Mouse (Mus musculus) forebrain, embryonic 11.5 days (tissue): ENCODE measurements at regions not wholly inside any gene's neighbourhood (a gene's known extent, or its start where the extent isn't known, plus 50 kb on each side); places are given as distances from the start of the nearest gene placed in this dataset.

ENCODE experiments used
- ATAC-seq: fragments of 200-750 bp; cut with Nextera tagmentation; replicated peaks from 2 replicates; pipeline ENCODE4 v1.8.0; 2017; ENCODE audit warnings: moderate TSS enrichment; ENCODE audit not compliant: low FRiP score
- DNase-seq: peaks from one replicate; pipeline ENCODE4 v3.0.0-alpha.2; 2017; ENCODE audit warnings: low spot score
- H3K27ac ChIP-seq: fragments of 300-500 bp; sonication (generic); 2 replicates; pipeline ENCODE4 v1.5.1; 2014; ENCODE audit warnings: low read depth, low read length
- H3K27me3 ChIP-seq: fragments of 300-500 bp; sonication (generic); 2 replicates; pipeline ENCODE4 v1.6.1; 2014; ENCODE audit warnings: mild to moderate bottlenecking, low read length, mixed read lengths; ENCODE audit not compliant: control insufficient read depth, insufficient read depth
- H3K36me3 ChIP-seq: fragments of 300-500 bp; sonication (generic); 2 replicates; pipeline ENCODE4 v1.6.1; 2014; ENCODE audit warnings: mild to moderate bottlenecking, low read length, moderate library complexity, mixed read lengths; ENCODE audit not compliant: control insufficient read depth, insufficient read depth
- H3K4me1 ChIP-seq: fragments of 300-500 bp; sonication (generic); replicated peaks from 2 replicates; pipeline ENCODE4 v1.6.1; 2014; ENCODE audit warnings: low read length, mixed read lengths; ENCODE audit not compliant: control insufficient read depth, insufficient read depth
- H3K4me2 ChIP-seq: fragments of 300-500 bp; sonication (generic); 2 replicates; pipeline ENCODE4 v1.6.1; 2014; ENCODE audit warnings: low read depth, mild to moderate bottlenecking, low read length, moderate library complexity, mixed read lengths; ENCODE audit not compliant: severe bottlenecking
- H3K4me3 ChIP-seq: fragments of 300-500 bp; sonication (generic); 2 replicates; pipeline ENCODE4 v1.5.1; 2014; ENCODE audit warnings: low read depth, low read length
- H3K9ac ChIP-seq: fragments of 300-500 bp; sonication (generic); 2 replicates; pipeline ENCODE4 v1.6.1; 2014; ENCODE audit warnings: low read length
- H3K9me3 ChIP-seq: fragments of 300-500 bp; sonication (generic); 2 replicates; pipeline ENCODE4 v1.6.1; 2016; ENCODE audit warnings: low read length, mixed read lengths; ENCODE audit not compliant: control insufficient read depth
- WGBS: fragments of 180-500 bp; shearing (Covaris S2); extraction: QIAGEN DNeasy Blood & Tissue Kit; methylation state at CpG from one replicate; pipeline ENCODE4 v1.1.7; 2014; 5-methylcytosine and 5-hydroxymethylcytosine counted together

DNA sequence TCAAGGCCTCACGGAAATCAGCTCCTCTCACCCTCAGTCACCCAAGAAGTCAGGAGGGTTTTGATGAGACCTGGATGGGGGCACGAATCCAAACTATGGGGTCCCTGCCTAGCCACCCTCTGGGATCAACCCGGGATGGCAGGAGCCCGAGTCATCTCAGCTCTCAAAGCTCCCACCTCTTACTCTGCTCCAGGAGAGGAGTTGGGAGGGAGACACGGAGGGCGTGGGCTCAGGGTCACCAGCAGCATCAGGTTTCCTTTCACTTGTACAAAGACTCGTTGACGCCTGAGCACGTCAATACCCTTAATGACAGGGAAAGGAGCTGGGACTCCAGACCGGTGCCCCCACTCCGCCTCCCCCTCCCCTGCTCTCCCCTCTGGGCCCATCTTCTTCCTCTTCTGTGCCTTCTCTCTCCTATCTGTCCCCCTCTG, 60.8 kb upstream of the Casz1 start:
- Histone ChIP-seq H3K27ac (no peak overlapping the region), H3K9me3 (no peaks in the 10 kb centered on the region), H3K27me3 (peaks cover 10% of the 10 kb centered on the region; the same call in 1 of the 2 replicates), H3K4me1 (peaks cover 12% of the 10 kb centered on the region), H3K36me3 (no peaks in the 10 kb centered on the region), H3K4me2 (peak overlapping the region; percentile 94; the same call in 1 of the 2 replicates), H3K9ac (peak overlapping the region; percentile 58; the same call in 1 of the 2 replicates), H3K4me3 (no peak overlapping the region)
- DNase-seq (no peak), ATAC-seq (0 out of 2 replicates have a peak, but pooled peaks have one; percentile 9)
- WGBS, result 12% methylated on average over 11 of the region's 11 CpGs

GRCm38 (mm10) chr4:148744053-148744452, 60.2 kb upstream of the Casz1 start:
- Histone ChIP-seq H3K4me3 (no peak overlapping the region), H3K27ac (no peak overlapping the region), H3K27me3 (peaks cover 10% of the 10 kb centered on the region; the same call in 1 of the 2 replicates), H3K4me1 (peaks cover 10% of the 10 kb centered on the region), H3K9me3 (no peaks in the 10 kb centered on the region), H3K4me2 (no peak overlapping the region), H3K36me3 (no peaks in the 10 kb centered on the region), H3K9ac (no peak overlapping the region)
- 45% methylated on average over 8 of the region's 8 CpGs for WGBS
- ATAC-seq (no peak), DNase-seq (no peak)

DNA sequence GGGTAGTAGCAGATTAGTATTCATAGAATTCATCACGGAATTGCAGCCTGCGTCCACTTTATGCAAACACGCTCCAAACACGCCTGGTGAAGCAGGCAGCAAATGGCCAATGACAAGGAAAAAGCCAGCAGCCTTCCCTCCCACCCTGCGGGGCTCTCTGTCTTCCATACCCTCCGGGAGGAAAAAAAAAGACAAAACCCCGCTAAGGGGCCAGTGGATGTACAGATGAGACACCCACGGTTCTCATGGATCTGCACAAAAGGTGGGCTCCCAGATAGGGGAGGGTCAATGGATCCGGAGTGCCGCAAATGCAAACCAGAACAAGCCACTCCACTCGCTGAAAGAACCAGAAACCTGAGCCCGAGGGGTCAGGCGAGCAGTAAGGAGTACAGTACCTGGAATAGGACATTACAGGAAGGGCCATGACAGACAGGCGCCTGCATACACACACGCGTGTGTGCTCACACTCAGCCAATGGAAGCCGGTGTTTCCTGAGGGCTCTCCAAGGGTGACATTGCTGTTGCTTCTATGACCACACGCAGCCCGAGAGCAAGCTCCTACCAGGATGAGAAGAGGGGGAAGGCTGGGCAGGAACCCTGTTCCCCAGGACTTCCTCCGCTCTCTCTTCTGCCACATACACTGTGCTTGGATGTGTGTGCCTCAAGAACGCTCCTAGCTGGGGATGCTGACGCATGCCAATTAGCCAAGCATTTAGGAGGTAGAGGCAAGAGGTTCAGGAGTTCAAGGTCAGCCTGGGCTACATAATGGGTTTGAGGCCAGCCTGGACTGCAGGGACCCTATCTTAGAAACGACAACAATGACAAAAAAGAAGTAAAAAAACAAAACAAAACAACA, 57.5 kb upstream of the Casz1 start:
- peaks cover 7% of the 10 kb centered on the region; the same call in 1 of the 2 replicates for H3K27me3 ChIP-seq
- peaks cover 10% of the 10 kb centered on the region for H3K4me1 ChIP-seq
- no peaks in the 10 kb centered on the region for H3K9me3 ChIP-seq
- no peak overlapping the region for H3K9ac ChIP-seq
- DNase-seq, result no peak
- peak overlapping the region; percentile 25; the same call in 1 of the 2 replicates for H3K27ac ChIP-seq
- no peak overlapping the region for H3K4me2 ChIP-seq
- H3K36me3 ChIP-seq, result no peaks in the 10 kb centered on the region
- H3K4me3 ChIP-seq, result no peak overlapping the region
- 49% methylated on average over 23 of the region's 23 CpGs for WGBS
- no peak for ATAC-seq

GRCm38 (mm10) chr4:148747315-148747644, 56.9 kb upstream of the Casz1 start:
- Histone ChIP-seq H3K9me3 (no peaks in the 10 kb centered on the region), H3K36me3 (no peaks in the 10 kb centered on the region), H3K27ac (no peak overlapping the region), H3K27me3 (peaks cover 7% of the 10 kb centered on the region; the same call in 1 of the 2 replicates), H3K4me1 (peaks cover 10% of the 10 kb centered on the region), H3K4me3 (no peak overlapping the region), H3K9ac (no peak overlapping the region), H3K4me2 (no peak overlapping the region)
- no peak for ATAC-seq
- no peak for DNase-seq
- 76% methylated on average over 7 of the region's 7 CpGs for WGBS

DNA sequence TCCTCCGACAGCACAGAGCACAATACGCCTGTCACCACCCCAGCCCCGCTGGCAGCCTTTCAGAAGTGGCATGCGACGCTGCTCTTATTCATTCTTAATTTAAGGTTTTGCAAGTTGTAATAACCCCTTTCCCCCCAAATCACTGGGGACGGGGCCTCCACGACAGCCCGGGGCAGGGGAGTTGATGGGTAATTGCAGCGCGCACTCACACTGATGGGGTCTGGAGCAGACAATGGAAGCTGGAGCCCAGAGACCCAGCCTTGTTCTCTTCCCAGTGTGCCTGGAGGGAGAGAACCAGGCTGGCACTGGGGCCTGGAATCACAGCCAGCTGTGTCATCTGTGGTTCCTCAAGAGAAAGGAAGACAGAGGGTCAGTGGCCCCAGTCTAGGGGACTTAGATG, 54.2 kb upstream of the Casz1 start:
- Histone ChIP-seq H3K4me2 (no peak overlapping the region), H3K4me3 (no peak overlapping the region), H3K27ac (no peak overlapping the region), H3K9ac (no peak overlapping the region; the same call in 1 of the 2 replicates), H3K4me1 (peaks cover 3% of the 10 kb centered on the region; the same call in 1 of the 2 replicates), H3K9me3 (no peaks in the 10 kb centered on the region), H3K36me3 (no peaks in the 10 kb centered on the region), H3K27me3 (no peaks in the 10 kb centered on the region)
- DNase-seq (no peak), ATAC-seq (no peak)
- WGBS, result 76% methylated on average over 10 of the region's 10 CpGs

- 73% methylated on average over 7 of the region's 7 CpGs for WGBS
- DNase-seq (no peak), ATAC-seq (no peak)
- H3K4me3 ChIP-seq, result no peak overlapping the region
- no peaks in the 10 kb centered on the region for H3K9me3 ChIP-seq
- H3K9ac ChIP-seq, result no peak overlapping the region
- H3K4me1 ChIP-seq, result no peaks in the 10 kb centered on the region; the same call in 1 of the 2 replicates
- H3K36me3 ChIP-seq, result no peaks in the 10 kb centered on the region
- H3K4me2 ChIP-seq, result no peak overlapping the region
- H3K27me3 ChIP-seq, result no peaks in the 10 kb centered on the region
- no peak overlapping the region for H3K27ac ChIP-seq
These were observed 52.6 kb upstream of the Casz1 start for GRCm38 (mm10) chr4:148751591-148751990.

- no peak for ATAC-seq
- Histone ChIP-seq H3K9me3 (no peaks in the 10 kb centered on the region), H3K4me2 (no peak overlapping the region), H3K9ac (no peak overlapping the region), H3K27me3 (no peaks in the 10 kb centered on the region), H3K4me3 (no peak overlapping the region), H3K27ac (no peak overlapping the region), H3K36me3 (no peaks in the 10 kb centered on the region), H3K4me1 (no peaks in the 10 kb centered on the region; the same call in 1 of the 2 replicates)
- no peak for DNase-seq
- 88% methylated on average over 14 of the region's 14 CpGs for WGBS
These were observed 51.7 kb upstream of the Casz1 start for GRCm38 (mm10) chr4:148752360-148753093.

DNA sequence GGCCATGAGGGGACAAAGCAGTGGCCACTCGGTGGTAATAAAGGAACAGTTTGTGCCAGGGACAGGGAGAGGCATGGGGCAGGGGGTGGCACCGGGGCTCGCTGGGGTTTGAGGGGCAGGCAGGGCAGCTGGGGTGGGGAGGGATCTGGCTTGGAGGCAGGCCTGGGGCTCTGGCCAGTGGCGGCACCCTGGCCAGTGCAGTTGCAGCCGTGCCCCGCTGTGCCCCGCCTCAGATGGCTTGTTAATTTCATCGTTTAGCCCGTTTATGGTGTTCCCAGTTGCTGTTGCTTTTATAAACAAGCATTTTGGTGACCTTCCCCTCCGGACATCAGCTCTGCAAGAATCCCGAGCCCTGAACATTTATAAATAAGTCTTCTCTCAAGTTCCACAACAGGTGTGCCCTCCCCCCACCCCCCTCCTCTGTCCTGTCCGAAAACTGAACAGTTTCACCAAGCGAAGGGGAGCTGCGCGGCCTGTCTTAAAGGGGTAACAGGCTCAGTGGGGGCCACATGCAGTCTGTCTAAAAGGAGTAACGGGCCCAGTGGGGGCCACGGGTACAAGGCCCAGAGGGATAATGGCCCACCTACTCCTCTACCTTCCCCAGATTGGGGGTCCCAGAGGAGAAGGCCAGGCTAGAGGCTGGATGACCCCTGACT, 51.0 kb upstream of the Casz1 start:
- no peak for ATAC-seq
- Histone ChIP-seq H3K9ac (no peak overlapping the region), H3K9me3 (no peaks in the 10 kb centered on the region), H3K27me3 (no peaks in the 10 kb centered on the region), H3K27ac (no peak overlapping the region), H3K4me3 (no peak overlapping the region), H3K4me1 (no peaks in the 10 kb centered on the region; the same call in 1 of the 2 replicates), H3K4me2 (no peak overlapping the region), H3K36me3 (no peaks in the 10 kb centered on the region)
- 66% methylated on average over 17 of the region's 17 CpGs for whole genome bisulfite sequencing
- DNase-seq, result no peak
